Mouse (Mus musculus) brain, adult 2 months (tissue): ENCODE data around the gene Camsap2.

Source experiments
- DNase-seq: peaks from one replicate; pipeline ENCODE4 v3.0.0; 2011; ENCODE audit warnings: low read depth, low spot score

The Camsap2 gene

DNA sequence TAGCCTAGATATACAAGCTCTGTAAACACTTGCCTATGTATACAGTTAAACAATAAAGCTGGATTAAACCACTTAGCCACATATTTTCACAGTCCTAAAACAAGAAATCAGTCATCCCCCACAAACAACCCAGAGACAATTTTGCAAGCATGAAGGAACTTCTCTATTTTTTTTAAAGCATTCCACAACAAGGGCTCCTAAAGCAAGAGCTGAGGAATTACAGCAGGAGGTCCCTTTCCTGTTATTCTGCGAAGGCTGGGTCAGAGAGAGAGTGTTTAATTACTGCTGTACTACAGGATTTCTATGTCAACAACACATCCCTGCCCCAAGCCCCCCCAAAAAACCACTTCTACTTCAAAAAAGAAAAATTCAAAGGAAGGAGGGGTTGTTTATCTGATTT, 1.6 kb downstream of the Camsap2 start:
- DNase-seq: no peak

DNA sequence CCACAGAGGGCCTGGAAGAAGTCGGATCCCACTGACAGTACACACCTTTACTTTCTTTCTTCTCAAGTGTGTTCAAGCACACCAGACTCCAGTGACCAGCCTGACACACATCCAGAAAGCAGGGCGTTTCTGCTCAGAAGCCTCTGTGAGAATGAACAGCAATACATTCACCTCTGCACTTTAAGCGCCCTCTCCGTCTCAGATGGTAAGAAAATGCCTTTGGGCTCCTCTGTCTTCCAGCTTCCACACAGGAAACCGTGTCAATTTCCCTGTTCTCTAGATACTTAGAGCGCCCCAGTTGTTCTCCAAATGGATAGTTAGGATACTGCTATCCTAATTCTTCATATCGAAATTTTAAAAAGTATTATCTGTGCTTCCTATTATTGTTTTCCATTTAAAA, 2.2 kb downstream of the Camsap2 start:
- DNase-seq: peak; percentile 33

DNA sequence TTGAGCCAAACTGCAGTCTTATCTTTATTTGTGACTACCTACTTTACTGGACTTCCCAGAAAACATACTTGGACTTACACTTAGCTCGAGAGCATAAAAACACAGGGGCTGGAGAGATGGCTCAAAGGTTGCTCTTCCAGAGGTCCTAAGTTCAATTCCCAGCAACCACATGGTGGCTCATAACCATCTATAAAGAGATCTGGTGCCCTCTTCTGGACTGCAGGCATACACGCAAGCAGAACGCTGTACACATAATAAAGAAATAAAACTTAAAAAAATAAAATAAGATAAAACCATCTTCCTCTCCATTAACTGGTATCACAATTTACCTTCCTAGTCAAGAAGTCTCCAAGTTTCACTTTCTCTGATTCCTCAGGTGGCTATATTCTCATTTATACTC, 5.4 kb downstream of the Camsap2 start:
- DNase-seq: no peak

DNA sequence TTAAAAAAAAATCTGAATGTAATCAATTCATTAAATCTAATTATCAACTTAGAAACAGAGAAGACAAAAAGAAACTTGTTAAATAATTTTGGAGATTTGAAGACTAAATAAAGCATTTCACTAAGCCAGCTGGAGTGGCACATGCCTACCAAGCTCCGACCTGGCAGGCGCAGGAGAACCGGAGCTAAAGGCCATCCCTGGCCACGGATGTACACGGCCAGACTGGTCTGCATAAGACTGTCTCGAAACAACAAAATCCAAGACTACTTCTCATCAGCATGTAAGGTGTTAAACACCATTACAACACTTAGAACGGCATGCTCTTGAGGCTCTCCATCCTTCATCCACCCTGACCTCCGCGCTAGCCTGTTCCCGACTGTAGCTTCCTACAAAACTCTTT, 11.2 kb downstream of the Camsap2 start:
- DNase-seq: no peak

DNA sequence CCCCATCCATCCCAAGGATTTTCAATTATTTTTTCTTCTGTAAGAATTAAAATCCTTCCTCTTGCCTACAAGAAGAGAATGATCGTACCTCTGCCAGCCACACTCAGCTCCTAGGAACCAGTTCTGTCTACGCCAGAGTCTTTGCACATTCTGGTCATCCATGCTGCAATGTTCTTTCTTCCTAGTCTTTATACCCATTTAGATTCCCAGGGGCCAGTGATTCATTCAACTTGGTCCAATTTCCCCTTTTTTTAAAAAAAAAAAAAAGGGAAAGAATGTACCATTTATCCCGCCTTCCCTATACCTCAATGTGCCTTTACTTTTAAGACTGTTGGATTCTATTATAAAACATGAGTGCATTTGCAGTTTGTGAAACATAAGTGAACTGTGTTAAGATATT, 12.4 kb downstream of the Camsap2 start:
- no peak for DNase-seq

DNA sequence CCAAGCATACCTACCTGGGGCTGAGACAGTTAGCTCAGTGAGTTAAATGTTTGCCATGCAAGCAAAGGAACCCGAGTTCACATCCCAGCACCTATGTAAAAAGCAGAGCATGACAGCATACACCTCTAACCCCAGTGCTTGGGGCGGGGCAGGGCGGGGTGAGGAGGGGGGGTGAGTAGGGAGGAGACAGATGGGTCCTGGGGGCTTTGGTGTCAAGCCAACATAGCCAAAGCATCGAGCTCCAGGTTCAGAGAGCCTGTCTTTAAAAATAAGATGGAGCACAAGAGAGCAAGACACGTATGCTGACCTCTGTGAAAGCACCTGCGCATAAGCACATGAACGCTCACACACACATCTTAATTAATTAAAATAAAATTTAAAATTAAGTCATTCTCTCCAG, 12.8 kb downstream of the Camsap2 start:
- no peak for DNase-seq

DNA sequence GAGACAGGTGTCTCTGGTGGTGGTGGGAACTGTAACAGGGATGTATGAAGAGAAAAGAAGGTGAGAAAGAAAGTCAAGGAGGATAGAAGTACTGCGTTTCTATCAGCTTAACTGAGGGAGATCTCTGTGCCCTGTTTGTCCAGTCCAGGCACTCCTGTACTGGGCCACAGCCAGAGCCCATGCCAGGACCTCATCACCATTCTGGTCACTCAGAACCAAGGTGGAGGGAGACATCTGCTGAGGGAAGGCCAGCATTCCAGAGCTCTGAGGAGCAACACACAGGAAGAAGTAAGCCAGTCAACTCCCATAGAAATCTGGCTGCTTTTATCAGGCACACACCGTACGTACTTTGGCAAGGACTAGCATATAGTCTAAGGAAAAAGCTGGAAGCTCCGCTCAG, 14.1 kb downstream of the Camsap2 start:
- DNase-seq: peak; percentile 91

DNA sequence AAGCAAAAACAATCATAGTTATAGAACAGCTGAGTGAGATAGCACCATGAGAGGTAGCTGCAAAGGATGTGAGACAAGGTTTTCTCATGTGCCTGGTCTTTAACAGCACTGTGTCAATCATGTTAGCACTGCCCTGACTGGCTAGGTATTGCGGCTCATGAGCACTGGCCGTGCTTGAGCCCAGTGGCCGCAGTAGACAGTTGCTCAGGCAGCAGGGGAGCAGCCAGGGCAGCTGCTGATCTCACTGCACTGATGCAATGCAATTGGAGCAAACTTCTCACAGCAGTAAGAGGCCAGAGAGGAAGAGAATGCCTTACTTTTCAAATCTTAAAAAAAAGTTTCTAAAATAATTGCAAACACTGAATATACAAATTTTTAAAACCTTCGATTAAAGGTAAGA, 16.5 kb downstream of the Camsap2 start:
- peak; percentile 46 for DNase-seq

DNA sequence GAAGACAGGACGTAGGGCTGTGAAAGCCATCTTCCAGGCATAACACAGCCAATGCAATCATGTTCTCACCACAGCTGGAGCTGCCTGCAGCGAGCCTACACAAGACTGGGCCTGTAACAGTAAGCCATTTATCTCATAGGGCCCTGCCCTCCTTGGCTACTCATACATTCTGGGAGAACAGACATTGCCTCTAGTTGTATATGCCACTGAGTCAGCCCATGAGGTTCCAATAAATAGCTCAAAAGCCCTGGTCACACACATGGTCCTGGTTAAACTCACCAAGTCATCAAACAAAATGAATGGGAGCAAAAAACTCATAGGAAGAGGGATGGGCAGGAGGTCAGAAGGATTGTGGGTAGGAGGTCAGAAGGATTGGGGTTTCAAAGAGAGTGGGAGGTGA, 17.3 kb downstream of the Camsap2 start:
- DNase-seq: no peak

DNA sequence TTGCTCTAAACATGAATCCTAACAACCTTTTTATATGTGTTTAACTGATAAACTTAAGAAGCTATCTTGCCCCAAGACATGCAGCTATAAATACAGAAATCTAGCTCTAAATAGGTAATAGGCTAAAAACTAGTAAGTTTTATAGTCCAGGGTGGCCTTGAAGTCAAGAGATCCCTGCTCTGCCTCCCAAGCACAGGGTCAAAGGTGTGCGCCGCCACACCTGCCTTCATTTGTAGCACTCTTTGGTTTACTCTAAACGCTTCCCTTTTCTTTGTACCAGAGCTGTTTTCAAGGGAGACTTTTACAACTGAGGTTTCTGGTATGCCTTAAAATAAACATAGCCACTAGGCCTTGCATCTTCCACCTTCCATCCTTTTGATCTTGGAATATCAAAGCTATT, 18.3 kb downstream of the Camsap2 start:
- no peak for DNase-seq

DNA sequence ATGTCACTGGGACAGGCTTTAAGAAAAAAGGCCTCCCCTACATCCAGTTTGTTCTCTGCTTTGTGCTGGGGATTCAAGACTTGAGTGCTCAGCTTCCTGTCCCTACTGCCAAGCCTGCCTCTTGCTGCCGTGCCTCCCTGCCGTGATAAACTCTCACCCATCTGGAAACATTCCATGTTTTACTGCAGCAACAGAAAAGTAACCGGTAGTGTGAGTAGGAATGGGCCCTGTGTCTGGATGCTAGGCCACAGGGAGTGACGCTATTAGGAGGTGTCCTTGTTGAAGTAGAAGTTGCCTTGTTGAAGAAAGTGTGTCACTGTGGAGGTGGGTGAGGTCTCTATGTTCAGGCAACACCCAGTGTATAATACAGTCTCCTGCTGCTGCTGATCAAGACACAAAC, 20.0 kb downstream of the Camsap2 start:
- peak; percentile 90 for DNase-seq

DNA sequence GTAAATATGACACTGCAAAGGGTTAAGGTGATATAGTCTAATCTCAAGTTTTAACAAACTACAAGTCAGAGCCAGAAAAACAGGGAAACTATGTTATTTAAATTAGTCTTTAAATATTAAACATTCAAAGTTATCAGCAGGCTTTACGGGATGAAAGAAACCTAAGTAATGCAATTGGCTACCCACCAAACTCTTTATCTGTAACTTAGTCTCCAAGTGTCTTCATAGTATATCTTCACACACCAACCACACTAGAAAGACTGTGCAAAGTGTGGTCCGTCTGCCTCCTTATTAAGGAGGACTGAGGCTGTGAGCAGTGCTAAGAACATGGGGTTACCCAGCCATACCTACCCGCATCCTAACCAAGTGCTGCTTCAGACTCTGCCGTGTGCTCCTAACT, 23.6 kb downstream of the Camsap2 start:
- DNase-seq: no peak

DNA sequence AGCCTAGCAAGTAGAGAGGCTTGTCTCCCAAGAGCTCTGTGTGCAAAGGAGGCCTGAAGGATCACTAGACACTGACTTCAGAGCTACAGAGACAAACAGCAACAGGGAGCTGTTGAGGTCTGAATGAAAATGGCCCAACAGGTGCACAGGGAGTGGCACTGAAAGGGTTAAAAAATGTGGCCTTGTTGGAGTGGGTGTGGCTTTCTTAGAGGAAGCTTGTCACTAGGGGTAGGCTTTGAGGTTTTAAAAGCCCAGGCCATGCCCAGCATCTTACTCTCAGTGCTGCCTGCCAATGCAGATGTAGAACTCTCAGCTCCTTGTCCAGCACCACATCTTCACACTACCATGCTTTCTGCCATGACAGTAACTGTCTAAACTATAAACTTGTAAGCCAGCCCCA, 29.6 kb downstream of the Camsap2 start:
- no peak for DNase-seq

DNA sequence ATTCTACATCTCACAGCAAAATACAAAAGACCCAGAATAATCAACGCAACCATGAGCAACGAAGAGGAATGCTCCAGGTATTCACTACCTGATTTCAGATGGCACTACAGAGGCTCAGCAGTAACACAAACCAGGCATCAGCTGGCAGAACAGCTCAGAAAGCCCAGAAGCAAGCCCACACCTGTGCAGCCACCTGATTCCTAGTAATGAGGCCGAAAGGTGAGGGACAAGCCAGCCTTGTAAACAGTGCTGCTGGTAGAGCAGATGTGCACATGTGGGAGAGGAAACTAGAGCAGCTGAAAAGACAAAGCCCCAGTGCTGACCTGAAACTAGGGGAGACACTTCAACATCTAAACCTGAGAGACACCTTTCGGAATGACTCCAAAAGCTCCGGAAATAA, 36.7 kb downstream of the Camsap2 start:
- no peak for DNase-seq

DNA sequence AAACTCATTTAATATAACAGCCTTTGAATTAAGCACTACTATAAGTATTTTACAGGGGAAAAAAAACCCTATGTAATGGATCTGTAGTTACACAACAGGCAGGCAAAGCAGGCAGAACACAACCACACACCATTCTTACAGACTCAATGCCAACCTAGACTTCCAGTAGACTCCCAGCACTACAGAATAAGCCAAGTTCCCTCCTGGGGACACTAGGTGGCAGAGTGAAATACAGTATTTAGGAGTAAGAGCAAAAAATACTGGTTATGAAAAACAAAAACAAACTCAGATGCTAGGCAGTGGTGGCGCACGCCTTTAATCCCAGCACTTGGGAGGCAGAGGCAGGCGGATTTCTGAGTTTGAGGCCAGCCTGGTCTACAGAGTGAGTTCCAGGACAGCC, 39.5 kb downstream of the Camsap2 start:
- DNase-seq: peak; percentile 77

DNA sequence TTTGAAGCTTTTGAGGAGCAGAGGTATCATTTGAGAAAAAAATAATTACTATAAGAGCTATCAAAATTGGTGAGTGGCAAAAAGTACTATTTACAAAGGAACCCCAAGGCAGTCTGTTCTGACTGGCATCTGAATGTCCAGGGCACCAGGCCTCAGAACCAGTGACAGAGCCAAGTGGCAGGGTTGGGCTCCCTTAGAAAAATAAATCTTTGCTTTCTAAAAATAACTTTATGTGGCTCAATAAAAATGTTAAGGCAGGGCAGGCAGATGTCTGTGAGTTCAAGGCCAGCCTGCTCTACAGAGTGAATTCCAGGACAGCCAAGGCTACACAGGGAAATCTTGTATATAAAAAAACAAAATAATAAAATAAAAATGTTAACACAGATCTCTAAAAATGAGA, 51.9 kb downstream of the Camsap2 start:
- DNase-seq: no peak

DNA sequence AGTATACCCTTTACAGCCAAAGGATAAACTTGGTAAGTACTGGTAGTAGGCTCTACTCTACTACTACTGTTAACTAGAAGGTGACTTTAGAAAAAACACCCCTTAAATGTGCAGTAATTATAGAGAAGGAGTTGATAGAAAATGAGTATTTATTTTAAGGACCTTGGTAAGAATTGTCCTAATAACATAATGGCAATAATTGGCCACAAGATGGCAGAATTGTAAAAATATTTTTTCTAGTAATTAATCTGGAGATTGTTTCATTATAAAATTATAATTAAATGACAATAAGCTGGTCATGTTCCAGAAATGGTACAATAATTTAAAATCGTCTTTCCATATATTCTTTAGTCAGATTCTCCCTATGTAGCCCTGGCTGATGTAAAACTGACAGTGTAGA, 56.1 kb downstream of the Camsap2 start:
- no peak for DNase-seq

DNA sequence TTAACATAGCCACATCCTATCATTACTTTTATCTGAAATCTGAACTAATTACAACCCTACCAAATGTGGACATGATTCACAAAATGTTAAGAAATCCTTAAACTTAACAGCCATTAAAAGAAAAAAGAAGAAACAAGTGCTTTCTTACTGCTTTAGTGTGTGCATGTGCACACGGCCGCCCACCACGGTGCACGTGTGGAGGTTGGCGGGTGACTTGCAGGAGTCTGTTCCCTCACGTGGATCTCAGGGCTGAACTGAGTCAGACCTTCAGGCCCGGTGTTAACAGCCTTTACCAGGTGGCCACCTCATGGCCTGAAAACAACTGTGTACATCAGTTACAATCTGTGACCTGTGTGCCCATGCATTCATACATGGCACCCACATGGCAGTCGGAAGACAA, 68.5 kb downstream of the Camsap2 start:
- DNase-seq: peak; percentile 73

DNA sequence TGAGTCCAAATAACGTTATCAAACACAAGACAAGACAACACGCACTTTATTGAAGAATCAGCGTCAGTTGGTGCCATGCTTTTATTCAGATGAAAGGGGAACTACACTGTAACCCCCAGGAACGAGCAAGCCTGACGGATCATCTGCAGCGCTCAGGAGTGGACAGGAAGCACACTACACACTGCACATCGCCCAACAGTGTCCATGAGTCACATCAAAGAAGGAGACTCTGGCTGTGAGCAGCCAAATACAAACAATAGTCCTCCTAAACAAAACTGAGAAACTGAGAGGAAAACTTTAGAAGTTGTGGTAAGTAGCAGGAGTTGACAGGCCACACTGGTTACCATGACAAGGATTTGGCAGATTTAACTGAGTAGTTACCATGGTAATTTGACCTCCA, 77.7 kb downstream of the Camsap2 start:
- DNase-seq: no peak

DNA sequence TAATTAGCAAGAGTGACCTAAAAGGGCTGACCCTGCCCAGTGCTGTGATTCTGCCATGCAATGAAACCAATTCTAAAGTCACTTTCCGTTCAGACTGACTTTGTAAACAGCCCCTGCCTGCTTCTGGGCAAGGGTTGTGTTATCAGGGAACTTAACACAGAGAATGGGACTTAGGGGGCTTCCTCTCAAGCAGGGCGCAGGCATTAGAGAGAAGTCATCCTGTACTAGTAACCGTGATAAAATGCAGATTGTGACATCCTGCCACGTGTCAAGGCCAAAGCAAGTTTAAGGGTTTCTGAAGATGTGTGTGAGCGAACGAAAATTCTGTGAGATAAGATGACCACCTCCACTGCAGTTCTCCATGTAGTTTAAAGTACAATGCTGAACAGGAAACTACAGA, 79.8 kb downstream of the Camsap2 start:
- no peak for DNase-seq

DNA sequence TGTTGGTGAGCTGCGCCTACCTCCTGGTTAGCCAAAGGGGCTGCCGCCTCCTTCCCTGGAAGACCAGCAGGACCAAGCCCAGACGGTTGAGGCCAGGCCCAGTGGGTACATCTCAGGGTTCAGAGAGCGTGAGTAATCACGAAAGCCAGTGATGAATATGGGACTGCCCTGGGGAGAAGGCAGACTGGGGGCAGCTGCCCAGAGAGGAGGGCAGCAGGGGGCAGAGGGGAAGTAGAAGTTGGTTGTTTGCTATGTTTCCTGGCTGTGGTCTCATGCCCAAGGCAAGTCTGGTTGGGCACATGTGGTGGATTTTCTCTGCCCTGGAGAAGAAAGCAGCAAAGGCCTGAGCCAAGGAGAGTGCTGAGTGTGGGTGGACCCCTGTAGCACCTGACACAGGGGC, 82.5 kb downstream of the Camsap2 start:
- DNase-seq: no peak

DNA sequence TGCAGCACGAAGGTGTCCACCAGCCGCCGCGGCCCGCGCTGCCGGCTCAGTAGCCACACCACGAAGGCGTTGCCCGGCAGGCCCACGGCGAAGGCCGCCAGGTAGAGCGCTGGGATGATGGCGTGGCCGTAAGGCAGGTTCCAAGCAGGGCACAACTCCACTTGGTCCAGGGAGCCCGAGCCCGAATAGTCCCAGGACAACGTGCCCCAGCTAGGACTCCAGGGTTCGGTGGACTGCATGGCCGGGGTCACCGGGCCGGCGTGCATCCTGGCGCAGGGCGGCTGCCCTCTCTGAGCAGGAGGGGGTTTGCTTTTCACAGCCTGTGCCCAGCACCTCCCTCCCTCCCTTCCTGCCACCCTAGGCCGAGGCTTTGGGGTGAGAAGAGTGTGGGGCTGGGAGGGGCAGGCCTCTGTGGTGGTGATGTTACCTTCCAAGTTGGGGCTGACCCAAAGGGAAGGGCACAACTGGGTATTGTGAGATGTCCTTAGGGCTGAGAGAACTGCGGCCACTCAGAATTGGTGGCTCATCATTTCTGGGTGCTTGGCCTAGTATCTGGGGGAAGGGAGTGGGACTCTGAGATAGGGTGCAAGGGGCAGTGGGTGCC, 85.2 kb downstream of the Camsap2 start, which contains the start of gene Gpr25:
Gpr25 (minus strand) TSS at position 239 of the 604 bp plus-strand sequence.
- no peak for DNase-seq

DNA sequence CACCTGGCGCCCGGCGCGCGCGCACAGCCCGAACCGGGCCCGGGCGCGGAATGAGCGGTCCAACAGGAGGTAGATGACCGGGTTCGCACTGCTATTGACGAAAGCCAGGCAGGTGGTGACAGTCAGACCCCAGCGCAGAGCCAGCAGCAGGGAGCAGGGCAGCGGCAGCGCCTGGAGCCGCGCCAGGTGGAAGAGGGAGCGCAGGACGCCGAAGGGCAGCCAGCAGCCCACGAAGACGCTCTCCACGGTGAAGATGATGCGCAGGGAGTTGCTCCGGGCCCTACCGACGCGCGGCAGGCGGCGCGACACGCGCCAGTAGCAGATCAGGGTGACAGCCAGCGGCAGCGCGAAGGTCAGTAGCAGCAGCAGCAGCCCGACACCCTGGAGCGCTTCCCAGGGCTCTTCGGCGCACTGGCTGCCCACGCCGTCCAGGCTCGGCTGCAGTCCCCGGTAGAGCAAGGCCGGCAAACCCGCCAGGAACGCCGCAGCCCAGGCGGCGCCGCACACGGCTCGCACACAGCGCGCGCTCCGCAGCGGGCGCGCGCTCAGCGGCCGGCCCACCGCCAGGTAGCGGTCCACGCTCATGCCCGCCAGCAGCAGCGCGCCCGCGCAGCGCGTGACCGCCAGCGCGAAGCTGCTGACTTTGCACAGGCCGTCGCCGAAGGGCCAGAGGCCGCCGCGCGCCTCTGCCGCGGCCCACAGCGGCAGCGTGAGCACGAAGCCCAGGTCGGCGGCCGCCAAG, 85.8 kb downstream of the Camsap2 start:
- peak; percentile 95 for DNase-seq

DNA sequence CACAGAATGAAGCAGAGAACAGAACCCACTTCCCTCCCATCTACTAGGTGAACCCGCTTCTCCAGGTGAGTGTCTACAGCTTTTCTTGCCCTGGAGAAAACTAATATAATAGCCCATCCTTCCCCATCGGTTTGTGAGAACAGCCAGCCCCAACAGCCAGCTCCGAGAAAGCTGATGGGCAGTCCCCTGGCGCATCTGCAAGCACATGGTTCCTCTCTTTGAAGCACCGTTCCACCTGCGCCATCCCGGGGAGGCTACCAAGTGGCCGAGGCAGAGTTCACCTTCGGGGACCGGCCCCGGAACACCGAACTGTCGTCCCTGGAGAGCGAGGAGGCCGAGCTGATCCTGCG, 86.4 kb downstream of the Camsap2 start:
- no peak for DNase-seq
